Mouse (Mus musculus): ENCODE results near the gene Vmn2r39. TPM values are rescaled to one million over a fixed set of nuclear protein-coding genes. Genes with fewer than 3 reads are reported as not detected.
"Not testable (repeated sequence)": the region's sequence is repeated elsewhere in the genome, so short reads cannot be mapped to it uniquely, and the experiment has no call there.

The Vmn2r39 gene
- polyA plus RNA-seq (2014; fragmentation: Nextera tagmentation; extraction: Ambion mirVana): not detected in 2 replicates

- not testable (repeated sequence) for H3K27ac ChIP-seq (replicated peaks; ENCODE audit: low read depth, low read length); H3K4me1 ChIP-seq (ENCODE audit: control insufficient read depth, insufficient read depth, low read length); H3K4me2 ChIP-seq (ENCODE audit: low read depth, low read length); H3K9me3 ChIP-seq (ENCODE audit: control insufficient read depth, low read length); H3K36me3 ChIP-seq (ENCODE audit: control insufficient read depth, insufficient read depth, low read length); H3K27me3 ChIP-seq (replicated peaks; ENCODE audit: control insufficient read depth, insufficient read depth, low read length); DNase-seq (ENCODE audit: low spot score); H3K9ac ChIP-seq (ENCODE audit: low read depth, low read length); ATAC-seq (ENCODE audit: low read depth); H3K4me3 ChIP-seq (ENCODE audit: low read depth, low read length)
Observed at GRCm38 (mm10) chr7:9030698-9031097, at the start of gene Vmn2r39. Vmn2r39 (minus strand) TSS chr7:9030798.

- not testable (repeated sequence) for H3K27ac ChIP-seq (replicated peaks; ENCODE audit: low read depth, low read length); H3K4me1 ChIP-seq (ENCODE audit: control insufficient read depth, insufficient read depth, low read length); H3K27me3 ChIP-seq (replicated peaks; ENCODE audit: control insufficient read depth, insufficient read depth, low read length); ATAC-seq (ENCODE audit: low read depth); H3K4me2 ChIP-seq (ENCODE audit: low read depth, low read length); H3K36me3 ChIP-seq (ENCODE audit: control insufficient read depth, insufficient read depth, low read length); DNase-seq (ENCODE audit: low spot score); H3K4me3 ChIP-seq (ENCODE audit: low read depth, low read length); H3K9me3 ChIP-seq (ENCODE audit: control insufficient read depth, low read length); H3K9ac ChIP-seq (ENCODE audit: low read depth, low read length)
- 80% methylated on average over 4 of the region's 4 CpGs for WGBS
Observed at GRCm38 (mm10) chr7:9065353-9065752, 34.8 kb upstream of the Vmn2r39 start.

Other genes starting within 250 kb of the Vmn2r39 start
- not detected in 2 replicates for gene Vmn2r40, start 99.4 kb downstream of the Vmn2r39 start, polyA plus RNA-seq (2014; fragmentation: Nextera tagmentation; extraction: Ambion mirVana)
- not detected in 2 replicates for gene Vmn2r38, start 67.1 kb upstream of the Vmn2r39 start, polyA plus RNA-seq (2014; fragmentation: Nextera tagmentation; extraction: Ambion mirVana)
- gene Vmn2r37, start 192.9 kb upstream of the Vmn2r39 start, polyA plus RNA-seq (2014; fragmentation: Nextera tagmentation; extraction: Ambion mirVana): not detected in 2 replicates

Data from embryonic facial prominence, embryonic 14.5 days (tissue).